Mouse (Mus musculus): ENCODE results near the gene Eif3j1. TPM values are rescaled to one million over a fixed set of nuclear protein-coding genes. Genes with fewer than 3 reads are reported as not detected.
"Not testable (repeated sequence)": the region's sequence is repeated elsewhere in the genome, so short reads cannot be mapped to it uniquely, and the experiment has no call there.

Eif3j1 gene
- total RNA-seq (2014; fragmentation: Nextera tagmentation) (26.1 and 33.8 TPM in 2 replicates), total RNA-seq (2017) (33.5 and 36.9 TPM in 2 replicates)

- ATAC-seq (replicated peaks; ENCODE audit: poor library complexity, severe bottlenecking) = peak; percentile 88
Observed at GRCm38 (mm10) chr2:122027862-122028755, at the start of gene Eif3j1. Gene Eif3j1 (plus strand): TSS chr2:122028546.

GRCm38 (mm10) chr2:121995738-121996137 lies 32.6 kb upstream of the Eif3j1 start:
- ATAC-seq (replicated peaks; ENCODE audit: poor library complexity, severe bottlenecking) = peak; percentile 65

GRCm38 (mm10) chr2:122008832-122009231 lies 19.5 kb upstream of the Eif3j1 start:
- no peak for ATAC-seq (replicated peaks; ENCODE audit: poor library complexity, severe bottlenecking)

GRCm38 (mm10) chr2:122011441-122011840 lies 16.9 kb upstream of the Eif3j1 start:
- no peak for ATAC-seq (replicated peaks; ENCODE audit: poor library complexity, severe bottlenecking)

GRCm38 (mm10) chr2:122018705-122019104 lies 9.6 kb upstream of the Eif3j1 start:
- ATAC-seq (replicated peaks; ENCODE audit: poor library complexity, severe bottlenecking) = no peak

GRCm38 (mm10) chr2:122022284-122022683 lies 6.1 kb upstream of the Eif3j1 start:
- ATAC-seq (replicated peaks; ENCODE audit: poor library complexity, severe bottlenecking) = peak; percentile 61; the same call in 1 of the 2 replicates

- not testable (repeated sequence) for ATAC-seq (replicated peaks; ENCODE audit: poor library complexity, severe bottlenecking)
Observed at GRCm38 (mm10) chr2:122027091-122027490, 1.3 kb upstream of the Eif3j1 start.

GRCm38 (mm10) chr2:122028756-122029700 lies 682 bp downstream of the Eif3j1 start:
- ATAC-seq (replicated peaks; ENCODE audit: poor library complexity, severe bottlenecking) = peak; percentile 25

GRCm38 (mm10) chr2:122031970-122032369 lies 3.6 kb downstream of the Eif3j1 start:
- ATAC-seq (replicated peaks; ENCODE audit: poor library complexity, severe bottlenecking) = no peak

GRCm38 (mm10) chr2:122036064-122036463 lies 7.7 kb downstream of the Eif3j1 start:
- ATAC-seq (replicated peaks; ENCODE audit: poor library complexity, severe bottlenecking) = no peak

- ATAC-seq (replicated peaks; ENCODE audit: poor library complexity, severe bottlenecking) = no peak
Observed at GRCm38 (mm10) chr2:122043926-122044325, 15.6 kb downstream of the Eif3j1 start.

GRCm38 (mm10) chr2:122059365-122060115 lies 31.2 kb downstream of the Eif3j1 start:
- ATAC-seq (replicated peaks; ENCODE audit: poor library complexity, severe bottlenecking) = no peak

- peak; percentile 57 for ATAC-seq (replicated peaks; ENCODE audit: poor library complexity, severe bottlenecking)
Observed at GRCm38 (mm10) chr2:122065200-122065969, 37.0 kb downstream of the Eif3j1 start.

GRCm38 (mm10) chr2:122066241-122066640 lies 37.9 kb downstream of the Eif3j1 start:
- no peak for ATAC-seq (replicated peaks; ENCODE audit: poor library complexity, severe bottlenecking)

GRCm38 (mm10) chr2:122069144-122069912 lies 41.0 kb downstream of the Eif3j1 start:
- peak; percentile 21 for ATAC-seq (replicated peaks; ENCODE audit: poor library complexity, severe bottlenecking)

GRCm38 (mm10) chr2:122069922-122070321 lies 41.6 kb downstream of the Eif3j1 start:
- ATAC-seq (replicated peaks; ENCODE audit: poor library complexity, severe bottlenecking) = peak; percentile 78

GRCm38 (mm10) chr2:122081728-122082456 lies 53.5 kb downstream of the Eif3j1 start:
- no peak for ATAC-seq (replicated peaks; ENCODE audit: poor library complexity, severe bottlenecking)

- ATAC-seq (replicated peaks; ENCODE audit: poor library complexity, severe bottlenecking) = no peak
Observed at GRCm38 (mm10) chr2:122086446-122086845, 58.1 kb downstream of the Eif3j1 start.

Data from granulocyte monocyte progenitor cell, adult 5-6 weeks (primary cell).